Mouse (Mus musculus) G1E (cell line): ENCODE measurements around the gene Cog5. TPM values are rescaled to one million over a fixed set of nuclear protein-coding genes. Genes with fewer than 3 reads are reported as not detected.

Source experiments
- ATAC-seq: 2 replicates; pipeline ENCODE4 v1.8.0; 2016; ENCODE audit warnings: mild to moderate bottlenecking; ENCODE audit not compliant: insufficient number of reproducible peaks, poor library complexity, low FRiP score, severe bottlenecking; ENCODE audit errors: extremely low read depth
- DNase-seq: peaks from one replicate; pipeline ENCODE4 v3.0.0; 2012; ENCODE audit warnings: low spot score
- H3K27me3 ChIP-seq: 2 replicates; pipeline ENCODE4 v1.6.1; 2012; ENCODE audit warnings: mild to moderate bottlenecking, low read length, inconsistent platforms; ENCODE audit not compliant: insufficient read depth
- H3K36me3 ChIP-seq: replicated peaks from 2 replicates; pipeline ENCODE3; 2012; ENCODE audit warnings: mild to moderate bottlenecking, inconsistent platforms
- H3K4me1 ChIP-seq: 2 replicates; pipeline ENCODE4 v1.6.1; 2012; ENCODE audit warnings: low read depth, low read length, inconsistent platforms, mixed read lengths; ENCODE audit not compliant: insufficient read depth
- H3K4me3 ChIP-seq: 2 replicates; pipeline ENCODE4 v1.5.1; 2012; ENCODE audit warnings: low read depth, mild to moderate bottlenecking, inconsistent platforms, low read length, moderate library complexity, mixed read lengths
- H3K9me3 ChIP-seq: replicated peaks from 2 replicates; pipeline ENCODE4 v1.6.1; 2012; ENCODE audit warnings: inconsistent platforms
- CTCF ChIP-seq: IDR thresholded peaks from 2 replicates; pipeline ENCODE4 v1.5.1; 2012; ENCODE audit warnings: low read depth, low read length, inconsistent platforms, mixed read lengths
- GATA1 ChIP-seq: IDR thresholded peaks from 2 replicates; pipeline ENCODE4 v1.6.1; 2012; ENCODE audit warnings: borderline replicate concordance, low read length, inconsistent platforms, mixed read lengths
- GATA2 ChIP-seq: IDR thresholded peaks from 2 replicates; pipeline ENCODE4 v1.6.1; 2012; ENCODE audit warnings: low read depth, low read length, inconsistent platforms, borderline replicate concordance
- POLR2AphosphoS5 ChIP-seq: IDR thresholded peaks from 2 replicates; pipeline ENCODE4 v1.6.1; 2012; ENCODE audit warnings: low read depth, low read length, inconsistent platforms; ENCODE audit not compliant: insufficient replicate concordance
- TAL1 ChIP-seq: conservative IDR thresholded peaks from 2 replicates; pipeline ENCODE4 v1.6.1; 2012; ENCODE audit warnings: low read depth, low read length, inconsistent platforms, mixed read lengths
- polyA plus RNA-seq: library from polyadenylated mRNA; stranded (reverse); fragments of >175 nt; gene quantifications from 2 replicates; pipeline ENCODE4 v1.2.3, GENCODE M21; 2012
- total RNA-seq, 2 experiments: library from RNA; stranded (forward) in 1 of 2; stranded (reverse) in 1 of 2; fragments of 200-1000 nt in 1 of 2; fragments of >200 nt in 1 of 2; fragmentation: Nextera tagmentation in 1 of 2; gene quantifications; 2 replicates each; pipeline ENCODE4 v1.2.3; 2014 to 2017

The Cog5 gene
- total and polyA plus RNA-seq, 3 experiments, result 4.7 to 142 (median 101) TPM

GRCm38 (mm10) chr12:31719586-31720275, 65.1 kb downstream of the Cog5 start:
- no peak for DNase-seq
- no peaks in the 10 kb centered on the region for H3K4me1 ChIP-seq
- H3K9me3 ChIP-seq, result no peaks in the 10 kb centered on the region
- no peak for ATAC-seq
- no peaks in the 10 kb centered on the region for H3K27me3 ChIP-seq
- TF ChIP-seq GATA1 (no peak), CTCF (no peak), TAL1 (no peak), POLR2AphosphoS5 (no peak), GATA2 (no peak)
- no peak overlapping the region for H3K4me3 ChIP-seq
- H3K36me3 ChIP-seq, result peaks cover 11% of the 10 kb centered on the region

GRCm38 (mm10) chr12:31724576-31724975, 69.9 kb downstream of the Cog5 start:
- H3K4me3 ChIP-seq, result no peak overlapping the region
- H3K9me3 ChIP-seq, result no peaks in the 10 kb centered on the region
- ATAC-seq (no peak), DNase-seq (no peak)
- no peak for TF ChIP-seq CTCF
- no peak for TF ChIP-seq GATA1
- no peak for TF ChIP-seq TAL1
- no peak for TF ChIP-seq POLR2AphosphoS5
- no peak for TF ChIP-seq GATA2
- H3K4me1 ChIP-seq, result peaks cover 5% of the 10 kb centered on the region; the same call in 1 of the 2 replicates
- H3K36me3 ChIP-seq, result peaks cover 10% of the 10 kb centered on the region
- H3K27me3 ChIP-seq, result no peaks in the 10 kb centered on the region

- H3K4me1 ChIP-seq, result peaks cover 7% of the 10 kb centered on the region
- no peaks in the 10 kb centered on the region for H3K9me3 ChIP-seq
- no peaks in the 10 kb centered on the region for H3K27me3 ChIP-seq
- H3K4me3 ChIP-seq, result no peak overlapping the region
- H3K36me3 ChIP-seq, result peaks cover 10% of the 10 kb centered on the region
- ATAC-seq (no peak), DNase-seq (no peak)
- TF ChIP-seq POLR2AphosphoS5, result no peak
- TF ChIP-seq GATA2, result no peak
- TF ChIP-seq GATA1, result no peak
- TF ChIP-seq CTCF, result no peak
- TF ChIP-seq TAL1, result no peak
Observed at GRCm38 (mm10) chr12:31725511-31726275, 71.0 kb downstream of the Cog5 start.

GRCm38 (mm10) chr12:31726707-31727106, 72.0 kb downstream of the Cog5 start:
- peaks cover 10% of the 10 kb centered on the region for H3K4me1 ChIP-seq
- no peak overlapping the region for H3K4me3 ChIP-seq
- ATAC-seq (no peak), DNase-seq (no peak)
- TF ChIP-seq TAL1, result no peak
- no peak for TF ChIP-seq POLR2AphosphoS5
- TF ChIP-seq GATA1, result no peak
- no peak for TF ChIP-seq GATA2
- no peak for TF ChIP-seq CTCF
- peaks cover 5% of the 10 kb centered on the region for H3K36me3 ChIP-seq
- H3K27me3 ChIP-seq, result no peaks in the 10 kb centered on the region
- H3K9me3 ChIP-seq, result no peaks in the 10 kb centered on the region

- DNase-seq, result no peak
- peaks cover 10% of the 10 kb centered on the region for H3K4me1 ChIP-seq
- no peak for ATAC-seq
- no peak overlapping the region for H3K4me3 ChIP-seq
- TF ChIP-seq GATA2 (no peak), POLR2AphosphoS5 (no peak), CTCF (no peak), GATA1 (no peak), TAL1 (no peak)
- H3K36me3 ChIP-seq, result no peaks in the 10 kb centered on the region
- H3K9me3 ChIP-seq, result no peaks in the 10 kb centered on the region
- H3K27me3 ChIP-seq, result no peaks in the 10 kb centered on the region
Observed at GRCm38 (mm10) chr12:31730126-31730525, 75.5 kb downstream of the Cog5 start.

GRCm38 (mm10) chr12:31734616-31735015, 79.9 kb downstream of the Cog5 start:
- Histone ChIP-seq H3K4me3 (no peak overlapping the region), H3K27me3 (no peaks in the 10 kb centered on the region), H3K4me1 (peaks cover 5% of the 10 kb centered on the region), H3K36me3 (no peaks in the 10 kb centered on the region), H3K9me3 (no peaks in the 10 kb centered on the region)
- no peak for TF ChIP-seq GATA1
- TF ChIP-seq POLR2AphosphoS5, result no peak
- TF ChIP-seq CTCF, result no peak
- TF ChIP-seq GATA2, result no peak
- no peak for TF ChIP-seq TAL1
- DNase-seq (no peak), ATAC-seq (no peak)
